Mouse (Mus musculus) left cerebral cortex, adult 11 months (tissue): ENCODE data around the gene Hist1h3e.

ENCODE experiments used
- DNase-seq: peaks from one replicate; pipeline ENCODE4 v3.0.0; 2022; ENCODE audit warnings: low spot score

Gene Hist1h3e

DNA sequence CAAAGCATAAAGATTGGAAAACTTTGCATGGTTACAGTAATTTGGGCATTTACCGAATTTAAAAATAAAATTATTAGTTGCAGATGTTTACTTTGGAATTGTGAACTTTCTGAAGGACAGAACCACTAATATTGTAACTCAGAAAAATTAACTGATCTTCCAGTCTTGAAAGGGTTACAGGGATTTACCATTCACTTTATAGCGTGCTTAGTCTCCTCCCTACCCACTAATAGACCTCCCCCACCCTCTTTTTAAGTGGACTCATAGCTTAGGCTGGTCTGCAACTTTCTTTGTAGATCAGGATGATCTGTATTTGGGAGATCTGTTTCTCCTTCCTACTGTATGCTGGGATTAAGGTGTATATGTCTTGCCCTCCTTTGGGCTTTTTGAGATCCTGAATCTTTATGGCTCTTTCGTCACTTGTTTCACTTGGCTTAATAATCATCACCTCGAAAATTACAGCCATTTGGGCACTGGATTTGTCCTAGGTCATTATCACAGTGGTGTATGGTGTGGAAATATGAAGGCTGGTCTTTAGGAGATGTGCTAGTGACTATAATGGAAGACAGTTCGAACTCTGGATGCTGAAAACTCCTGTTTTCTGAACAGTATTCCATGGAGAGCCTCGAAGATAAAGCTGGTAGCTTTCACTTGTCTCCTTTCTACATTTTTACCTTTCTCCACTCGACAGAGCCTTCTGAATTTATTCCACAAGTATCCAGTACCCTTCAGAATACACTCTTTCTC is 25.9 kb downstream of the Hist1h3e start:
- no peak for DNase-seq

DNA sequence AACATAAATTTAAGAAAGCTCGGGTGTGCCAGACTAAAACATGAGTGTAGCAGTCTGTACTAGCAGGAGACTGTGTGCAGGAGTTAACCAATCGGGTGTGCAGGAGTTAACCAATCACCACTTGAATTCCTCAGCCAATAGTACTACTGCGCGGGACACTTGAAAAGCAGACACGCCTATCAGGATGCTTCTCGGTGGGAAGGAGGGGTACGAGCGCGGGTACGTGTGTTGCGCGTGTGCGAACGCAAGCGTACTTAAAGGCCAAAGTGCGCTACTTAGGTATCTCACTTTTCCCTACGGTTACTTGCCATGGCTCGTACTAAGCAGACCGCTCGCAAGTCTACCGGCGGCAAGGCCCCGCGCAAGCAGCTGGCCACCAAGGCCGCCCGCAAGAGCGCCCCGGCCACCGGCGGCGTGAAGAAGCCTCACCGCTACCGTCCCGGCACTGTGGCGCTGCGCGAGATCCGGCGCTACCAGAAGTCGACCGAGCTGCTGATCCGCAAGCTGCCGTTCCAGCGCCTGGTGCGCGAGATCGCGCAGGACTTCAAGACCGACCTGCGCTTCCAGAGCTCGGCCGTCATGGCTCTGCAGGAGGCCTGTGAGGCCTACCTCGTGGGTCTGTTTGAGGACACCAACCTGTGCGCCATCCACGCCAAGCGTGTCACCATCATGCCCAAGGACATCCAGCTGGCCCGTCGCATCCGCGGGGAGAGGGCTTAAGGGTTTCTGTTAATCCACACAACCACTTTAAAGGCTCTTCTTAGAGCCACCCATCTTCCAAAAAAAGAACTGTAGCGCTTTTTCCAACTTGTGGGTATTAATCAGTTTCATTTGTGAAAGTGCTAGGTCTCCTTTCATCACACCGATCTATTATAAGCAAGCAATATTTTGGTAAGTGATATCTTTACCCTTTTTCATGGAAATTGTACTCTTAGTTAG is 26.8 kb downstream of the Hist1h3e start, which contains the start of gene Hist1h3g:
Gene Hist1h3g (plus strand): TSS at position 286 of the 939 bp plus-strand sequence.
- peak; percentile 91 for DNase-seq

DNA sequence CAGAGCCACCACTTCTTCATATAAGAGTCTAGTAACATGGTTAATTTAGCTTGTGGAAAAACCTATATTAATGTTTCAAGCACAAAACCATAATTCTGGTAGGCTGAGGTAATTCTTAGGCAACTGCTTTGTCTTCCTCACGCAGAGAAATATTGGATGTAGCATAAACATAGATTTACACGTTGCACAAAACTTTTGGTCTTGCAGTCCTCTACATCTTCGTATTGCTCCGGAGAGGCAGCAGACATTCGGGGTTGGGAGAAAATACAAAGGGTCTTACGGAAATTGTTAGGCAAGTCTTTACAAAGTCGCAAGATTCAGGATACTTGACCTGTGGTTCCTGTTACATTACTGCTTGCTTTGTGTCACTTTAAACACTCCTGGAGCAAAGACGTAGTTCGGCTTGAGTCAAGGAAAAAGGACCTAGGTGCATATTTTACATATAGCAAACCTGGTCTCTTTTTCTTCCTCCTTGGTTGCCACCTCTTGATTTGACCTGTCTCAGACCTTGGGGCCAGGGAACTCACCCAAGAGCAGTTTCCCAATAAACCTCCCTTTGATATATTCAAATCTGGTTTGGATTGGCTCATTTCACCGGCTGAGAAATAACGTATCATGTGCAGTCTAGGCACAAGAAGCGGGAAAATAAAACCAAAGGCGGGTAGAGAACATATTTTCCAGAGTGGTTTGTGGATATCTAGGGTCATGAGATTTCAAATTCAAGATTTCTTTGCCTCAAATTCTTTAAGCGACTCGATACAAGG is 27.6 kb downstream of the Hist1h3e start:
- no peak for DNase-seq

DNA sequence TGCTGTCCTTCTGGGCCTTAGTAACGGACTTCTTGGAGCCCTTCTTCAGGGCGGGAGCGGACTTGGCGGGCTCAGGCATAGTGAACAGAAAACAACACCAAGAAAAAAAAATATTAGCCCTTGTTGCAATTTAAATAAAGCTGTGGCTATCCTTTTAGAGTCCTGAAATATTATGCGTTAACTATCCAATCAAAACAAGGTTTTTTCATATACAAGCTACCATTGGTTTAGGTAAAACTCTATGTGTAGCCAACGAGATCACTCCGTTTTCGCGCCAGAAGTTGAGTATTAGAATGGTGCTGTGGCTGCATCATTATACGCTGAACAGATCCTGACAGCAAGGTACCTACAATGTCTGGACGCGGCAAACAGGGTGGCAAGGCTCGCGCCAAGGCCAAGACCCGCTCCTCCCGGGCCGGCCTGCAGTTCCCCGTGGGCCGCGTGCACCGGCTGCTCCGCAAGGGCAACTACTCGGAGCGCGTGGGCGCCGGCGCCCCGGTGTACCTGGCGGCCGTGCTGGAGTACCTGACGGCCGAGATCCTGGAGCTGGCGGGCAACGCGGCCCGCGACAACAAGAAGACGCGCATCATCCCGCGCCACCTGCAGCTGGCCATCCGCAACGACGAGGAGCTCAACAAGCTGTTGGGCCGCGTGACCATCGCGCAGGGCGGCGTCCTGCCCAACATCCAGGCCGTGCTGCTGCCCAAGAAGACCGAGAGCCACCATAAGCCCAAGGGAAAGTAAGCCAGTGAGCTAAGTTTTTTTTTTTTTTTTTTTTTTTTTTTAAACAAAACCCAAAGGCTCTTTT is 28.4 kb downstream of the Hist1h3e start, which contains the start of gene Hist1h2af:
Gene Hist1h2af (plus strand): TSS at position 347 of the 808 bp plus-strand sequence.
- peak; percentile 77 for DNase-seq

DNA sequence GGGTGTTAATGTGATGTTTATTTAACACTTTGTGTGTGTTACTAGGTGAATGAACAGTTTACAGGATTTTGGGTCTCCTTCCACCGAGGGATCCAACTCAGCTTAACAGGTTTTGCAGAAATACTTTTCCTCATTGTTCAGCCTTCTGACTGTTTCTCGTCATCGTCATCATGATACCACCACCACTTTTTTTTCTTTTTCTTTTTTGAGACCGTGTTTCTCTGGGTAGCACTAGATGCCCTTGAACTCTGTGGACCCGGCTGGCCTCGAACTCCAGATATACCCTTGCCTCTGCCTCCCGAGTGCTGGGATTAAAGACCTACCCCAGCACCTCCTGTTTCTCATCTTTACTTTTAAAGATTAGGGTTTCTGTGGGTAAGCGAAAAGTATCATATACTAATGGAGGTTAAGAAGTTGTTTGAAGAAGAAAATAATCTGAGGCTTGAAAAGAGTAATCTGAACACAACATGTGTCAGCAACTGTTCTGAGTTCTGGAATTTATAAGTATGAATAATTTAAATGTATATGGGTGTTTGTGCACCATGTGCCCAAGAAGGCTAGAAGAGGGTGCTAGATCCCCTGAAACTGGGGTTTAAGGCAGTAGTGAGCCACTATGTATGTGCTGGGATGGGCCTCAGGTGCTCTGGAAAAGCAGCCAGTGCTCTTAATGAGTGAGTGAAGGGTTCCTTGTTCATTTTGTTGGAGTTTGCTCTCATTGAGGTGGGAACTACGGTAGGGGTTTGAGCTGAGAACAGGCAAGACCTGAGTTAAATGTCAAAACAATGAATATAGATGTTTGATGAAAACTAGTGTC is 29.7 kb downstream of the Hist1h3e start:
- no peak for DNase-seq

DNA sequence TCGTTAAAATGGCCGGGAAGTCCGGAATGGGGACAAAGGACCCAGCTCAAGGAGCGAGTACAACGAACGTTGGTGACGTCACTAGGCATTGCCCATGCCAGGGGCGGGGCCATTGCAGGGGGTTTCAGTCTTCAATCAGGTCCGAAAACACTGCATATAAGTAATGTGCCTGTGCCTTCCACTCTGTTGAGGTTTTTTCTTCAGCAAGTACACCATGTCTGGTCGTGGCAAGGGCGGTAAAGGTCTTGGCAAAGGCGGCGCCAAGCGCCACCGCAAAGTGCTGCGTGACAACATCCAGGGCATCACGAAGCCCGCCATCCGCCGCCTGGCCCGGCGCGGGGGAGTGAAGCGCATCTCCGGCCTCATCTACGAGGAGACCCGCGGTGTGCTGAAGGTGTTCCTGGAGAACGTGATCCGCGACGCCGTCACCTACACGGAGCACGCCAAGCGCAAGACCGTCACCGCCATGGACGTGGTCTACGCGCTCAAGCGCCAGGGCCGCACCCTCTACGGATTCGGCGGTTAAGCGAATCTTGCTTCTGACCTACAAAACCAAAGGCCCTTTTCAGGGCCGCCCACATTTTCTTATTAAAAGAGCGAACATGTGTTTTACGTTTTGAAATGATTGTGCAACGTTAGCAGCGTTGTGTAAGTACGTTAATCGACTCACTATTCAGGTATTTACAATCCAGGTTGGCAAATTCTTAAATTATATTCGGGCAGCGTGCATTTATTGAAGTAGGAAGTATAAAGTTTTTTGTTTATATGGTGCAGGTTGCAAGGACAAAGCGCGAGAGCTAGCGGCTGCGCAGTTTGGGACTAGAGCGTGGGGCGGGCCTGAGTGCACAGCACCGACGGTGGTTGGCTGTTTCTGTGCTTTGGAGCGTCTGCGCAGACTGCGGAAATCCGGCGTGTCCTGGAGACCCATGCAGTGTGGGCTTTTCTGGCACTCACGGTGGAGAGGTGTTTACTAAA is 31.0 kb downstream of the Hist1h3e start, which contains the start of gene Hist1h4h:
Gene Hist1h4h (plus strand): TSS at position 150 of the 975 bp plus-strand sequence.
- peak; percentile 98 for DNase-seq

DNA sequence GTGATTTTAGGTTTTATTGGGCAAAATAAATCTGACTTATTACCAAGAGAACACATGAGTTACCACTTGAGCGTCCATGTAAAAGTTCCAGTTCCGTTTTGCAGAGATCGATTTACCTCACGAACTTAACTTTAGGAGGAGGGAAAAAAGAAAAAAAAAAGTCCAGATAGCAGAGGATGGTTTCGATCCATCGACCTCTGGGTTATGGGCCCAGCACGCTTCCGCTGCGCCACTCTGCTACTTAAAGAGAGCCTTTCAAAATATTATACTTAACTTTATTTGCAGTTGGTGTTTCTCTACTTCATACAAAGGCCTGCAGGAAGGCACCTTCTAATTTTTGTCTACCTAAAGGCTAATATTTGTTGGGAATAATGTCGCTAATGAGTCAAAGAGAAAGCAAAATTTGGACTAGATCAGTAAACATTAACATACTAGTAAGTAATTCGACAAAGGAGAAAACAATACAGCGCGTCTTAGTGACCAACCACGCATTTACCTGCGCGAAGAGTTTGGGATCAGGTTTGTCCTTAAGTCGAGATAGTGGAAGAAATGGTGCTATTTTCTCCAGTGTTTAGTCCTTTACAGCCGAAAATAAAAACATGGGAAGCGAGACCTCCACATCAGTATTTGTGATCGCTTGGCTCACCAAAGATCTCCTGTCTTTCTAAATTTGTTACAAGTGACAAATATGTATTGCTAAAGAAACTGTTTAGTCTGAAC is 31.8 kb downstream of the Hist1h3e start:
- DNase-seq: peak; percentile 81

DNA sequence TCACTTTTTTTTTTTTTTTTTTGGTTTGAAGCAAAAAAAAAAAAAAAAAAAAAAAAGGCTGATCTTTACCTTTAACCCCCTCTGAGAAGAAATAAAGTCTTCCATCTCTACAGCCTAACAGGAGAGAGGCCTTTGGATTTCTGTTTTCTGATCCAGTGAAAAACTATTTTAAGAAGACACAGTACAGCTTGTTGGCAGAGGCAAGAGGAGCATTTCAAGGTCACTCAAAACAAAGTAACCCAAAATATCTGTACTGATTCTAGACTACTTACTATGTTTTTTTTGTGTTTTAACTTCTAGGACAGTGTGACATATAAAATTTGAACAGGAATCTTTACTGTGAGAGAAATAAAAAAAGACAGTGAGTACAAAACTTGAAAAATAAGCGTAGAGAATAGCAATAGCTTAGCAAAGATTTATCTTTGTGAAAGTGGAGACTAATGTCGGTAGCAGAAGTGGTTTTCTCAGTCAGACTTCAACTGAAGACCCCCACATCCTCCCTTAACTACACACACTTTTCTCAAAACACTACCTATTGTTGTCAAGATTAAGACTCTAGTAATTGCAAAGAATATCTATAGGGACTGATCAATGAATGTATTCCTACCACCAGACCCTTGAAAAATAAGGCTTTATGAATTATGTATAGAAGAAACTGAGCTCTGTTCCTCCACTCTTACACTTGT is 32.5 kb downstream of the Hist1h3e start:
- no peak for DNase-seq

DNA sequence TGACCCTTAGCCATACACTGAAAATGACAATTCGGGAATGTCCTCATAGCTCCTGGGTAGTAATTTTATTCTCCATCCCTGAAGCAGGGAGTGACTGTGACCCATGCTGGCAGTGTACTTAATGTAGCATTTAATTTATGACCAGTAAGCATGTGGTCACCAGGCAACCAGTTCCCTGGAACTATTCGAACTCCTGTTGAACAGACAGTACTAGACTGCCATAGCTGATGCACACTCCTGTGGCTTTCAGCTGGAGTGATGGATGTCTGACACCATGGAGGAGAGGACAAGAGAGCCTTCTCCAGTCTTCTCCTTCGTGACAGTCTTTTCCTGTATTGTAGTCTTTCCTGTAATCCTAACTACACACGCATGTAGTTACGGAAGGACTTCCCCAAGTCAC is 33.2 kb downstream of the Hist1h3e start:
- no peak for DNase-seq

DNA sequence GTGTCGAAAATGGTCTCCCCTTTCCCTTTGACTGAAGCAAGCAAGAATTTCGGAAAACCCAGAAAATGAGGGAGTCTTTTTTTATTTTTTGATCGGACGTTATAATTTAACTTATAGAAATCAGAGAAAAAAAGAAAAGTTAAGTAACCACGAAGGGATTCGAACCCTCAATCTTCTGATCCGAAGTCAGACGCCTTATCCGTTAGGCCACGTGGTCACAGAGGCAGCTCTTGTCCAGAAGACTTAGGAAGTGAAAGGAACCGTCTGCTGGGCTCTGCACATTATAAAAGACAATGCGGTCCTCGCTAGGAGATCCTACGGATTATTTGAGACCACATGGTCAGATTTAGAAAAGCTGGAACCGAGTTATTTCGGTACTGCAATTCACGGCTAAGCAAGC is 35.9 kb downstream of the Hist1h3e start:
- DNase-seq: peak; percentile 91

DNA sequence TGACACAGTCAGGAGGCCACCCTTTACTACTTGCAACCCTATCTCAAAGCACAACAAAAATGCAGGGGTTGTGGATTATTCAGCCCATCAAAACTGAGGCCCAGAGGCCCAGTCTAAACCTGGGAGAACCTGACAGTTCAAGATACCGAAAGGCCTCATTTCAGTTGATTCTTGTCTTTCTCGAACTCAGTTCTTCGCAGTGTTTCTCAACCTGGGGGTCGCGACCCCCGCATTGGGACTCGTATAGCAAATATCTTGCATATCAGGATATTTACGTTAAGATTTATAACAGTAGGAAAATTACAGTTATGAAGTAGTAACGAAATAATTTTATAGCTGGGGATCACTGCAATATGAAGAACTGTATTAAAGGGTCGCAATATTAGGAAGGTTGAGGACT is 36.3 kb downstream of the Hist1h3e start:
- DNase-seq: no peak

DNA sequence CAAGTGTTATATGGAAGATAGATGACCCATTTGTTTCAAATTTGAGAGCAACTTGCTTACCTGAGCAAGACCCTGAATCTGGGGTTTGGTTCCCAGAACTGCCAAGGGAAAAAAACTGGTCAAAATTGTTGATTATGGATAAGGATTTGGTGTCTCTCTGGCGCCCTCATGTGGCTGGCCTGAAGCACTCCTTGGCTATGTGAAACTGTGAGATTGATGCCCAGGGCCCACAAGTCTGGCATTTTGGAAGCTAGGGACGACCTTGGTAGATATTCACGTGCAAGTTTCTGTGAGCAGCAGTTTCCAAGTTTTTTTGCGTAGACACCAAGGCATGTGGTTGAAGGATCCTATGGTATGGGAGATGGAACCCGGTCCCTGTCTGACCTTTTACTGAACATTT is 37.5 kb downstream of the Hist1h3e start:
- no peak for DNase-seq

DNA sequence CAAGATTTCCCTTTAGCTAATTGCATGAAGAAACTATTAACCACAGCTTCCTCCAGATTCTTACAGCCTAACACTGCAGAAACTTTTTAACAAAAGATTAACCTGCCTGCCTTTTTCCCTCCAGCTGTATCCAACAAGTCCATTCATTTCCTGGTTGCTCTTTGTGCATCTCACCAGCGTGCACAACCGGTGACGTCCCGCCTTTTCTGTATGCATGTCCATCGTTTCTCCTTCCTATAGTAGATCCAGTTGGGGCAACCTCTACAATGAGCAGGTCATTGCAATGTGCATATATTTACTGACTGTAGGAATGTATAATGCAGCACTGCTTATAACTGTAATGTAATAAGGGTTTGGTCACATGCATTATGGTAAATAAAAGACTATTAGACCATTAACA is 38.2 kb downstream of the Hist1h3e start:
- no peak for DNase-seq

DNA sequence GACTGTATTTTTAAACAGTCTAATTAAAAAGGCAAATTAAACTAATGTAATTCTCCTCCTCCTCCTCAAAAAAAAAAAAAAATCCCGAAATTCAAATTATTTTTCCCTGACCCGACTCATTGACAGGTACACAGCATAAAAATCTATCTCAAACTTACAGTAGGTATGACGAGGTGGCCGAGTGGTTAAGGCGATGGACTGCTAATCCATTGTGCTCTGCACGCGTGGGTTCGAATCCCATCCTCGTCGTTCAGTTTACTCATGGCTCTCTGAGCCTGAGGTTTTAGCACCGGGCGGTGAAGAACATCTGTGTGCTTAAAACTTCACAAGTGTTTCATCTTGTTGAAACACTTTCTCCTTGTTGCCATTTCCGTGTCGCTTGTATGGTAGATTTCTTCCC is 40.5 kb downstream of the Hist1h3e start:
- no peak for DNase-seq

DNA sequence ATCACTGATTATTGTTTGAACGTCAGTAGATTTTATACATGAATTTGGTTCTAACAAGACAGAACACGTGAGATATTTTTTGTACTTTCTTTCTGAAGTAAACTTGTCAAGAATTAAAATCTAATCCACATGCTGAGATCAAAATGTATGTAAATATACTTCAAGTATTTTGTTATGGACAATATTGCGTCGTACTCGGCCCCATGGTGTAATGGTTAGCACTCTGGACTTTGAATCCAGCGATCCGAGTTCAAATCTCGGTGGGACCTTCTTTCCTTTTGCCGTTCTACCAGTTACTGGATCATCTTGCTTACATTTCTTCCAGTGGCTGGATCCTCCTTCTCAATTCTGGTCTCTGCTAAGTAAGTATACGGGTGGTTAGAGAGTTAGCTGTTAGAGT is 42.8 kb downstream of the Hist1h3e start:
- DNase-seq: peak; percentile 67

DNA sequence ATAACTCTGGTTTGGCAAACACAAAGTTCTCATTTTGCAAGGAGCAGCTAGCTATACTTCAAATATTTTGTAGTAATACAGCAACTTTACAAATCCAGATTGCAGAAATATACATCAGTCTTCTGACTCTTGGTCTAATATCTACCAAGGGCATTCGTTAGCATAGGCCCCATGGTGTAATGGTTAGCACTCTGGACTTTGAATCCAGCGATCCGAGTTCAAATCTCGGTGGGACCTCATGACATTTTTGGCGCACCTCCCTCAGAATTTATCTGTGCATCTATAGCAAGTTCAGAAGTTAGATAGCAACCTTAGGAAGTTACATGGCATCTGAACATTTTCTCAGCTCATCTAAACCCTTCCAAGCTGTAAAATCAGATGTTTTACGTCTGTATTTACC is 43.3 kb downstream of the Hist1h3e start:
- DNase-seq: peak; percentile 71

DNA sequence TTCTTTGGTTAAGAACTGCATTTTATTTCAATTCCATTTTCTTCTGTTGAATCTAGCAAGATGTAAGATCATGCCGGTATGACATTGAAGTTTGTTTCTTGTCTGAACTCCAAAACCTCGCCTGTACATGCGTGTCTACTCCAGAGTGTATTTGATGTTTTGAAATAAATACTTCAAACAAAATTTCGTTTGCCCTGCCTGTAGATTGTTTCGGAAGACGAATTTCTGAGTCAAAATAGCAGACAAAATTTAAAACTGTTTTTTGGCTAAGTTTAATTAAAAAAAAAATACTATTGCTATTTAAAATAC is 43.9 kb downstream of the Hist1h3e start:
- DNase-seq: no peak
